Mouse (Mus musculus) E14TG2a.4 (cell line): ENCODE measurements around the gene Cc2d2b.

Experiments
- CTCF ChIP-seq: conservative IDR thresholded peaks from 2 replicates; pipeline ENCODE4 v1.5.1; 2014; ENCODE audit warnings: low read length
- NANOG ChIP-seq: IDR thresholded peaks from 2 replicates; pipeline ENCODE4 v1.6.1; 2014; ENCODE audit warnings: borderline replicate concordance, low read length, mixed read lengths

- TF ChIP-seq CTCF (no peak), NANOG (no peak)
Measured at GRCm38 (mm10) chr19:40760071-40760470, 11.5 kb downstream of the Cc2d2b start.
